Mouse (Mus musculus): ENCODE data around the gene Akip1. TPM values are rescaled to one million over a fixed set of nuclear protein-coding genes. Genes with fewer than 3 reads are reported as not detected.

Gene Akip1
- total RNA-seq, 4 experiments from 2014 or later, result 4.3 to 9.7 (median 6.4) TPM

GRCm38 (mm10) chr7:109707023-109707785 lies 3.7 kb downstream of the Akip1 start:
- DNase-seq (ENCODE audit: low spot score in 2 of 2), result no peak

GRCm38 (mm10) chr7:109708961-109709382 lies 5.5 kb downstream of the Akip1 start:
- DNase-seq (ENCODE audit: low spot score in 2 of 2), result no peak

- DNase-seq (ENCODE audit: low spot score in 2 of 2), result no peak
Observed at GRCm38 (mm10) chr7:109710069-109710468, 6.6 kb downstream of the Akip1 start.

- DNase-seq (ENCODE audit: low spot score in 2 of 2), result no peak
Observed at GRCm38 (mm10) chr7:109712198-109712597, 8.7 kb downstream of the Akip1 start.

- no peak for DNase-seq (ENCODE audit: low spot score in 2 of 2)
Observed at GRCm38 (mm10) chr7:109713434-109713982, 10.0 kb downstream of the Akip1 start.

GRCm38 (mm10) chr7:109719286-109719685 lies 15.8 kb downstream of the Akip1 start:
- peak in 1 of 2 experiments; percentile 38 for DNase-seq (ENCODE audit: low spot score in 2 of 2)

GRCm38 (mm10) chr7:109722618-109723017 lies 19.1 kb downstream of the Akip1 start:
- DNase-seq (ENCODE audit: low spot score in 2 of 2), result no peak

- no peak for DNase-seq (ENCODE audit: low spot score in 2 of 2)
Observed at GRCm38 (mm10) chr7:109723114-109723513, 19.6 kb downstream of the Akip1 start.

GRCm38 (mm10) chr7:109723697-109724096 lies 20.2 kb downstream of the Akip1 start, which contains the start of gene BC051019:
Gene BC051019, minus strand, starts transcription at chr7:109723850.
- no peak for DNase-seq (ENCODE audit: low spot score in 2 of 2)

- no peak for DNase-seq (ENCODE audit: low spot score in 2 of 2)
Observed at GRCm38 (mm10) chr7:109731626-109732025, 28.1 kb downstream of the Akip1 start, which contains the start of gene Ascl3. Gene Ascl3, minus strand, starts transcription at chr7:109731726.

GRCm38 (mm10) chr7:109734806-109735205 lies 31.3 kb downstream of the Akip1 start:
- DNase-seq (ENCODE audit: low spot score in 2 of 2), result no peak

- no peak for DNase-seq (ENCODE audit: low spot score in 2 of 2)
Observed at GRCm38 (mm10) chr7:109739822-109740370, 36.4 kb downstream of the Akip1 start.

GRCm38 (mm10) chr7:109741060-109741459 lies 37.6 kb downstream of the Akip1 start:
- no peak for DNase-seq (ENCODE audit: low spot score in 2 of 2)

- no peak for DNase-seq (ENCODE audit: low spot score in 2 of 2)
Observed at GRCm38 (mm10) chr7:109741703-109742102, 38.2 kb downstream of the Akip1 start.

GRCm38 (mm10) chr7:109747747-109748146 lies 44.3 kb downstream of the Akip1 start:
- no peak for DNase-seq (ENCODE audit: low spot score in 2 of 2)

GRCm38 (mm10) chr7:109751427-109752007 lies 48.0 kb downstream of the Akip1 start:
- DNase-seq (ENCODE audit: low spot score in 2 of 2), result no peak

GRCm38 (mm10) chr7:109752008-109752925 lies 48.8 kb downstream of the Akip1 start, which contains the start of gene Tmem9b:
Gene Tmem9b, minus strand, starts transcription at chr7:109752875.
- peak; percentile 49 to 77 for DNase-seq (ENCODE audit: low spot score in 2 of 2)

- no peak for DNase-seq (ENCODE audit: low spot score in 2 of 2)
Observed at GRCm38 (mm10) chr7:109754034-109754433, 50.5 kb downstream of the Akip1 start.

- no peak for DNase-seq (ENCODE audit: low spot score in 2 of 2)
Observed at GRCm38 (mm10) chr7:109756291-109756690, 52.8 kb downstream of the Akip1 start.

Measured in layer of hippocampus, adult 8-10 months (tissue).